Mouse (Mus musculus) forebrain, embryonic 10.5 days (tissue): Measurements from ENCODE around the gene Aldh5a1. TPM values are rescaled to one million over a fixed set of nuclear protein-coding genes. Genes with fewer than 3 reads are reported as not detected.

ENCODE experiments used
- DNase-seq: peaks from one replicate; pipeline ENCODE4 v3.0.0-alpha.2; 2017; ENCODE audit warnings: low spot score; ENCODE audit errors: extremely low spot score
- H3K27ac ChIP-seq: fragments of 300-500 bp; sonication (generic); 2 replicates; pipeline ENCODE4 v1.5.1; 2016; ENCODE audit warnings: mild to moderate bottlenecking
- H3K27me3 ChIP-seq: fragments of 300-500 bp; sonication (generic); 2 replicates; pipeline ENCODE4 v1.6.1; 2016; ENCODE audit warnings: mild to moderate bottlenecking; ENCODE audit not compliant: poor library complexity, severe bottlenecking
- H3K36me3 ChIP-seq: fragments of 300-500 bp; sonication (generic); replicated peaks from 2 replicates; pipeline ENCODE4 v1.6.1; 2016; ENCODE audit warnings: mild to moderate bottlenecking, moderate library complexity
- H3K4me1 ChIP-seq: fragments of 300-500 bp; sonication (generic); 2 replicates; pipeline ENCODE4 v1.6.1; 2016
- H3K4me3 ChIP-seq: fragments of 300-500 bp; sonication (generic); 2 replicates; pipeline ENCODE4 v1.5.1; 2016; ENCODE audit warnings: mild to moderate bottlenecking, moderate library complexity
- H3K9me3 ChIP-seq: fragments of 300-500 bp; sonication (generic); 2 replicates; pipeline ENCODE4 v1.6.1; 2016; ENCODE audit warnings: mild to moderate bottlenecking, moderate library complexity
- WGBS: fragments of 180-500 bp; shearing (Covaris S2); methylation state at CpG from one replicate; pipeline ENCODE4 v1.1.7; 2016; 5-methylcytosine and 5-hydroxymethylcytosine counted together
- polyA plus RNA-seq: library from polyadenylated mRNA; unstranded; fragments of >200 nt; fragmentation: Nextera tagmentation; extraction: Ambion mirVana; gene quantifications from 2 replicates; pipeline ENCODE4 v1.2.1, GENCODE M21; 2016

Gene Aldh5a1
- polyA plus RNA-seq, 1 experiment from 2014 or later, result 8.5 TPM

DNA sequence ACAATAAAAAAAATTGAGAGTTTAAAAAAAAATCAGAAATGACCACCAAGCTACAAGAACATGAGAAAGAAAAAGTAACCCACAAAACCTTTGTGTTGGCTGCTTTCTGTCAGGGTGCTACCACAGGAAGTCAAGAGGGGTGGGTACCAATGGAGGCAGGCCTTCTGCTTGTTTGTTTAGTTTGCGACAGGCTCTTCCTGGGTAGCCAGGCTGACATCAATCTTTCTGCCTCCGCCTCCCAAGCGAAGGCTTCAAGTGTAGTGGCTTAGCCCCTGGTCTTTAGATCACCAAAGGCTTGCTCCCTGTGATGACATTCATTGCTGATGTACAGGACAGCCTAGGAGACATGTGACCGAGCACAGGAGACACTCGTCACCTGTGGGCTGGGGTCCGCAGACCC, 16.2 kb downstream of the Aldh5a1 start:
- no peaks in the 10 kb centered on the region for H3K4me1 ChIP-seq
- H3K9me3 ChIP-seq, result no peaks in the 10 kb centered on the region
- WGBS, result 90% methylated on average over 6 of the region's 6 CpGs
- no peak for DNase-seq
- no peaks in the 10 kb centered on the region for H3K27me3 ChIP-seq
- no peak overlapping the region for H3K27ac ChIP-seq
- peaks cover 56% of the 10 kb centered on the region for H3K36me3 ChIP-seq
- H3K4me3 ChIP-seq, result no peak overlapping the region

DNA sequence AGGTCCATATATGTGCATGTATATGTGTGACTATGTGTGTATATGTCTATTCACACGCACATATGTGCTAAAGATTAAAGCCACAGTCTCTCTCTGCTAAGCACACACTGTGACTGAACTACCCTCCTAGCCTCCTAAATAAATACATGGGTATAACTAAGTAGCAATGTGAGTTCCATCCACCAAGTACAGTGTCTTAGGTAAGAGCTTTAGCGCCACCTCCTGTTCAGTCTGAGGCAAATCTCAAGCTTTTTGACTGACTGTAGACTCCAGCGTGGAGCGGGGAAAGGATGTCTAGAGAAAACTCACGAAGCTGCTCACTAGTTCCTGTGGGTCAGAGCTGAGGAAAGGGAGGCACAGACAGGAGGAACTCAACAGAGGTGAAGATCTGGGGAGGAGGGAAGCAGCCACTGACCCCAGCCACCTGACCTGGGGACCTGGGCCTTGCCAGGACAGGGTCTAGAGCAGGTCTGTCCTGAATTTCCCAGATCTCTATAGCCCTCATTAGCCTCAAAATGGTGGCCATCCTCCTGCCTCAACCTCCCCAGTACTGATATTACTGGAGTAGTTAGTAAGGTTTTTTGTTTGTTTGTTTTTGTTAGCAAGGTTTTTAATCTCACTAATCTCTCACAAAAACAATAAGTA, 17.0 kb downstream of the Aldh5a1 start:
- no peaks in the 10 kb centered on the region for H3K9me3 ChIP-seq
- no peak overlapping the region for H3K27ac ChIP-seq
- 28% methylated on average over 5 of the region's 5 CpGs for WGBS
- no peaks in the 10 kb centered on the region for H3K4me1 ChIP-seq
- H3K36me3 ChIP-seq, result peaks cover 51% of the 10 kb centered on the region
- H3K27me3 ChIP-seq, result no peaks in the 10 kb centered on the region
- peak; percentile 38 for DNase-seq
- no peak overlapping the region for H3K4me3 ChIP-seq

DNA sequence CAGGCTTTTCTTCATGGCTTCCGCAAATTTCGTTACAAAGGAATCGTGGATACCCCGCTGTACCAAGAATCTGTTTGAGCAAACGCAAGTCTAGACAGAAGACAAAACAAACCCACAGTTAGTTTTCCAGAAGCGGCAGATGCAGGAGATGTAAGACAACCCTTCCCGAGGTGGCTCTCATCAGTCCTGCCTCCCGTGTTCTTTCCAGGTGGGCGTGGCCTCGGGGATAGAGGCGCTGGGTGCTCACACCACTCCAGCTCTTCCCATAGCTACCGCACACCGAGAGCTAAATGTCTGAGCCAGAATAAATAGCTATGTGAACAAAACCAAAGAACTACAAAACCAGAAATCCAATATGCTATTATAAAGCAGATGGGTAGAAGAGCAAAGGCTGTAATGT, 21.6 kb downstream of the Aldh5a1 start:
- Histone ChIP-seq H3K9me3 (no peaks in the 10 kb centered on the region), H3K4me1 (no peaks in the 10 kb centered on the region), H3K36me3 (peaks cover 61% of the 10 kb centered on the region), H3K27me3 (no peaks in the 10 kb centered on the region), H3K4me3 (no peak overlapping the region), H3K27ac (no peak overlapping the region)
- WGBS, result 73% methylated on average over 13 of the region's 13 CpGs
- DNase-seq, result no peak

DNA sequence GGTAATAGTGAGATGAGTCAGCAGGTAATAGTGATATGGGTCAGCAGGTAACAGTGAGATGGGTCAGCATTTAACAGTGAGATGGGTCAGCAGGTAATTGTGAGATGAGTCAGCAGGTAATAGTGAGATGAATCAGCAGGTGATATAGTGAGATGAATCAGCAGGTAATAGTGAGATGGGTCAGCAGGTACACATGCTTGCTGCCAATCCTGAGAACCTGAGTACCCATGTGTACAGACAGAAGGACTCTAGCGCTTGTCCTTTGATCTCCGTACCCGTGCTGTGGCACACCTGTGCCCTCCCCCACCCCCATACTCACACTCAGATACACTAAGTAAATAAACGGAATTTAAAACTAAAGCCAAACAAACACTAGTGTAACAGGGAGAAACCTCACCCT, 22.5 kb downstream of the Aldh5a1 start:
- WGBS, result 90% methylated on average over 4 of the region's 4 CpGs
- Histone ChIP-seq H3K27ac (no peak overlapping the region), H3K36me3 (peaks cover 62% of the 10 kb centered on the region), H3K4me3 (no peak overlapping the region), H3K9me3 (no peaks in the 10 kb centered on the region), H3K4me1 (no peaks in the 10 kb centered on the region), H3K27me3 (no peaks in the 10 kb centered on the region)
- DNase-seq, result no peak

DNA sequence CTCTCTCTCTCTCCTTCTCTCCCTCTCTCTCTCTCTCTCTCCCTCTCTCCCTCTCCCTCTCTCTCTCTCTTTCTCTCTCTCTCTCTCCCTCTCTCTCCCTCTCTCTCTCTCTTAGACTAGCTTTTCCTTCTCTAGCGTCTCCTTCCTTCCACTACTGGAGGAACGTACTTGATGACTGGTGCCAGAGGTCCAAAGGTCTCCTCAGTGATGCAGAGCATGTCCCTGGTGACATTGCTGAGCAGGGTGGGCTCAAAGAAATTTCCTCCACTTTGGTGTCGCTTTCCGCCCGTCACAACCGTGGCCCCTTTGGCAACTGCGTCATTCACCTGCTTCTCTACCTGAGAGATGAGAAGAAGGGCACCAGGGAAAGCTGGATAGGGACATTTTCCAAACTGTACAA, 23.9 kb downstream of the Aldh5a1 start:
- H3K4me3 ChIP-seq, result no peak overlapping the region
- WGBS, result 97% methylated on average over 7 of the region's 7 CpGs

DNA sequence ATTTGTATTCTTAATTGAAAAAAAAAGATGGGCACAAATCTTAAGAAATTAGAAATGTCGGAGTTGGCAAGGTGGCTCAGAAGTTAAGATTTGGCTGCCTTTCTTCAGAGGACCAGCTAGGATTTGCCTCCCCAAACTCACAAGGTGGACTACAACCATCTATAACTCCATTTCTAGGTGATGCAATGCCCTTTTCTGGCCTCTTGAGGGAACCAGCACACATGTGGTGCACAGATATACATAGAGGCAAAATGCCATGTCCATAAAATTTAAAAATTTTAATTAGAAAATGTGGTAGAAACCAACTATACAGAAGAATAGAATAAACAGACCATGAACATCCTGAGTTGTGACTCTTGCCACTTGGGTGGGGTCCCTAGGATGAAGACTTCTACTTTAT, 28.3 kb downstream of the Aldh5a1 start:
- Histone ChIP-seq H3K9me3 (no peaks in the 10 kb centered on the region), H3K27me3 (no peaks in the 10 kb centered on the region), H3K27ac (no peak overlapping the region), H3K4me1 (peaks cover 11% of the 10 kb centered on the region; the same call in 1 of the 2 replicates), H3K4me3 (no peak overlapping the region), H3K36me3 (peaks cover 34% of the 10 kb centered on the region)
- WGBS, result 96% methylated on average over 1 of the region's 1 CpGs
- DNase-seq, result no peak

More for the DNA sequence above, 23.9 kb downstream of the Aldh5a1 start:
- no peaks in the 10 kb centered on the region for H3K27me3 ChIP-seq
- no peaks in the 10 kb centered on the region for H3K4me1 ChIP-seq
- no peaks in the 10 kb centered on the region for H3K9me3 ChIP-seq
- no peak overlapping the region for H3K27ac ChIP-seq
- no peak for DNase-seq
- peaks cover 60% of the 10 kb centered on the region for H3K36me3 ChIP-seq

DNA sequence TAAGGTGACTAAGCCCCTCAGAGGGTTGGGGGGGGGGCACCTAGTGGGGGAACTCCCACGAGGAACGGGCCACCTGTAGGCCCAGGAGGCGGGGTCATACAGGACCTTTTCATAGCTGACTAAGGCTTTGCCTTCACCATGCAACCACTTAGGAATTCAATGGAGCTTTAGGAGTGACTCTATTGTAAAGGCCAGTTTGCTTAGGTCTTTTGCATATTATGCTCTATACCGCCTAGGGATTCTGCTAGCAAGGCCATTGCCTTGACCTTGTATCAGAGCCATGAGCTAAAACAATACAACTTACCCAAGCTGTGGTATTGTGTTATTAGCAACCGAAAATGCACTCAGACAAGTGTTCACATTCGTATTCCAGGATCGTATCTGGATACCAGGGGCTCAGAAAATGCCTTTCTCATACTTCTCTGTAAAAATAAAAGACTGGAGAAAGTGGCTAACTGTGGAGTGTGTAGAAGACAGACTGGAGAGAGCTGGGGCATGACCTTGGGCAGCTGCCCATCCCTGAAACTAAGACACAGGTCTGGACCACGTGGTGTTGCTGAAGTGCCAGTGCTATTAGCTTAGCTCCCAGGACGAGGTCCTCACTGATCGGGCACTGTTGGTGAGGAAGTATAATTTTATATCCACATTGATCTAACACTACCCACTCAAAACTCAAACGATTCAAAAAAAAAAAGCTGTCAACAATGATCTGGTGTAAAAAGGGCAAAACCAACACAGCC, 30.5 kb downstream of the Aldh5a1 start:
- Histone ChIP-seq H3K9me3 (no peaks in the 10 kb centered on the region), H3K36me3 (peaks cover 17% of the 10 kb centered on the region), H3K27ac (no peak overlapping the region), H3K27me3 (no peaks in the 10 kb centered on the region), H3K4me3 (no peak overlapping the region), H3K4me1 (peaks cover 11% of the 10 kb centered on the region; the same call in 1 of the 2 replicates)
- DNase-seq, result no peak
- 84% methylated on average over 11 of the region's 11 CpGs for WGBS

DNA sequence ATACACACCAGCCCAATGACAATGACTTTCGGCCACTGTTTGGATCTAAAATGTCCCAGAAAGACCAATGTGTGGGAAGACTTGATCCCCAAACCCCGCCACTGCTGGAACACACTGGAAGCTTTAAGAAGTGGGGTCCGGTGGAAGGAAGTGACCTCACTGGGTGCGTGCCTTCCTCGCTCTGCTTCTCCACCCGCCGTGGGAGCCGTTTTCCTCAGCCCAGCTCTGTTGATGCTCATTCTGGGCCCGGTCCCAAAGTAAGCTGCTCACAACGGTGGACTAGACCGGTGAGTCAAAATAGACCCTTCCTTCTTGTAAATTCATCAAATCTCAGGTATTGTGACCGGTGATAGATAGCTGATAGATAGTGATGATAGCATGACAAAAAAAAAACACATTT, 32.0 kb downstream of the Aldh5a1 start:
- Histone ChIP-seq H3K27me3 (no peaks in the 10 kb centered on the region), H3K4me3 (no peak overlapping the region), H3K9me3 (no peaks in the 10 kb centered on the region), H3K4me1 (peaks cover 11% of the 10 kb centered on the region; the same call in 1 of the 2 replicates), H3K27ac (no peak overlapping the region), H3K36me3 (0 out of 2 replicates have a peak, but pooled peaks cover 5% of the 10 kb centered on the region)
- WGBS, result 89% methylated on average over 12 of the region's 12 CpGs
- DNase-seq, result no peak

DNA sequence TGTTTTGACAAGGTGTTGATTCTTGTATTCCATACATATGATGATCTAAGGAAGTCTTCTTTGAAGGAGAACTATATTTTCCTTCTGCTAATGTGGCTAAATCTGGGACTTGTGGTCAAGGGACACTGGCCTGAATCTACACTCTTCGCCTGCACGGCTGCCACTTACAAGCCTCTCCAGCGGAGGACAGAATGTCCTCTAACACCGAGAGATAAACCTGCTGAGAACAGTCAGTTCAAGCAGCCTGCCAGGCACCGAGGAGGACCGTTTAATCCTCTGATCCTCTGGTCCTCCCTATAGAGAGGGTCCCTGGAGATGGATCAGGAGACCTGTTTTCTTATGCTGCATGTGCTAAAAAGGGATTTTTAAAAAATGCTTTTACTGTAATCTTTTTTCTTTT, 34.0 kb downstream of the Aldh5a1 start:
- H3K9me3 ChIP-seq, result no peaks in the 10 kb centered on the region
- DNase-seq, result no peak
- H3K27me3 ChIP-seq, result no peaks in the 10 kb centered on the region
- no peak overlapping the region for H3K4me3 ChIP-seq
- no peaks in the 10 kb centered on the region for H3K36me3 ChIP-seq
- no peak overlapping the region for H3K27ac ChIP-seq
- peaks cover 11% of the 10 kb centered on the region; the same call in 1 of the 2 replicates for H3K4me1 ChIP-seq
- 82% methylated on average over 6 of the region's 6 CpGs for WGBS

DNA sequence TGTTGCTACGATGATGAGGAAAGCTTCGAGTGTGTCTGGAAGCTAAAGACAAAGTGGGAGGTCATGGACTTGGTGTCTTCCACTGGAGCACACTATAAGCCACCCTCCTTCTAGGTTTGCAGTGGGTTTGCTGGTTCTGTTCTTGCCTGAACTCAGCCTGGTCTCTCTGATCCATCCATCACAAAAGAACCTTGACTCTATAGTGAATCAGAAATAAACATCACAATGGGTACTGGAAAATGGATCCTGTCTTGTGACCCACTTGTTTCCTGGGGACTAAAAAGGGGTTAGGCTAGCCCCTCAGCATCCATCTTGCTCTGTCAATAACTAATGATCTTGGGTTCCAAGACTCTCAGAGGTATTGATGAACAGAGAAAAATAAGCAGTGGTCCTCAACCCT, 35.5 kb downstream of the Aldh5a1 start:
- Histone ChIP-seq H3K27ac (no peak overlapping the region), H3K27me3 (no peaks in the 10 kb centered on the region), H3K4me3 (no peak overlapping the region), H3K36me3 (no peaks in the 10 kb centered on the region), H3K9me3 (no peaks in the 10 kb centered on the region), H3K4me1 (peaks cover 11% of the 10 kb centered on the region; the same call in 1 of the 2 replicates)
- DNase-seq, result no peak
- 86% methylated on average over 2 of the region's 2 CpGs for WGBS

DNA sequence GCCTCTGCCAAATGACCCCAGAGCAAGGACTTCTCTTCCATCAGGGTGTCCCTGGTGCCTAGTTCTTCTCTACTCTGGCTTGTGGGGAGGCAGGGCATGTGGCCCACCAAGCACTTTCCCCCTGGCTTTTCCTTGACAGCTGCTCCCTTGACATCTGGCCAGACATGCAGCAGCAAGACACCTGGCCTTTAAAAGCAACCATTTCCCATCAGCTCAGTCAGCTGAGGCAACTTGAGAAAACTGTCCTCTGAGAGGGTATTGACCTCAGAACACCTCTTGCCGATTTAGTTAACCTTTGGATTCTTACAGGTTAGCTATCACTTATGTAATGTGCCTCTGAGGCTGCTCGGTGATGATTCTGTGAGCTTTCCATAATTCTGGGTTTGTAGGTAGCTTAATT, 43.6 kb downstream of the Aldh5a1 start:
- H3K27ac ChIP-seq, result no peak overlapping the region
- H3K9me3 ChIP-seq, result no peaks in the 10 kb centered on the region
- H3K4me3 ChIP-seq, result no peak overlapping the region
- WGBS, result 83% methylated on average over 2 of the region's 2 CpGs
- H3K36me3 ChIP-seq, result no peaks in the 10 kb centered on the region
- no peaks in the 10 kb centered on the region for H3K27me3 ChIP-seq
- no peak for DNase-seq
- no peaks in the 10 kb centered on the region for H3K4me1 ChIP-seq

DNA sequence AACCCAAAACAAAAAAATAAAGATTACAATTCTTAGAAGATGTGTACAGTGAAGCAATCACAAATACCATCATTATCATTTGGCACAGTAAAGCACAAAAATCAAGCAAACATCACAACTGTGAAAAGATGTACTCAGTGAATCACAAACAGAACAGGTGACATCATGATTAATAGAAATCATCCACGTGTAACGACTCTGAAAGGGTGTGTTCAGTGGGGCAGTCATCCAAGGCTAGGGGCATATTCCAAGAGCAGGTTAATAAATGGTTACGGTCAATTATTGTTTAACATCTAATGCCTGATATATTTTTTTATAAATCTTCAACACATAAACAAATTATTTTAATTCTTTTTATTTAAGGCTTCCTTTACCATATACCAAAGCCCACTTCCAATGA, 44.9 kb downstream of the Aldh5a1 start:
- Histone ChIP-seq H3K27me3 (no peaks in the 10 kb centered on the region), H3K9me3 (no peaks in the 10 kb centered on the region), H3K4me1 (no peaks in the 10 kb centered on the region), H3K4me3 (no peak overlapping the region), H3K36me3 (no peaks in the 10 kb centered on the region), H3K27ac (no peak overlapping the region)
- no peak for DNase-seq
- WGBS, result 91% methylated on average over 3 of the region's 3 CpGs

DNA sequence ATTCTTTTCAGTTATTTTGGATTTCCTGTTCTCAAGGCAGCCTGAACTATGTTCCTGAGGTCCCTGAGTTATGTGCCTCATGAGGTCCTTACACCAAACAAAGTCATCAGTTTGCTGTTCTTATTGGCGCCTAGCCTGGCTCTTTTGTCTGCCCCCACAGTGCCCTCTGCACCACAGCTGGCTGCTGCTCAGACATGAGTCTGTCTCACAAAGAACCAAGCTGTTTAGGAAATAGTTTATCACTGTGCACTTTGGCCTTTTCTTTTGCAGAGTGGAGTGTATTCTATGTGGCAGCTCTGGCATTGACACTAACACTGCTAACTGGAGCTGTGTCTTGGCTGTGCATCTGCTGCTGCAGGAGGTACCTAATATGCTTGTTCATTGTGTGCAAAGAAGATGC, 47.9 kb downstream of the Aldh5a1 start:
- DNase-seq, result no peak
- WGBS, result 70% methylated on average over 1 of the region's 1 CpGs

More for the DNA sequence above, 47.9 kb downstream of the Aldh5a1 start:
- no peaks in the 10 kb centered on the region for H3K9me3 ChIP-seq
- no peaks in the 10 kb centered on the region for H3K27me3 ChIP-seq
- no peak overlapping the region for H3K27ac ChIP-seq
- no peaks in the 10 kb centered on the region for H3K4me1 ChIP-seq
- H3K36me3 ChIP-seq, result no peaks in the 10 kb centered on the region
- no peak overlapping the region for H3K4me3 ChIP-seq
